Mouse (Mus musculus) spleen, adult 2 months (tissue): ENCODE data around the gene Anapc7. TPM values are rescaled to one million over a fixed set of nuclear protein-coding genes. Genes with fewer than 3 reads are reported as not detected.

Experiments used
- DNase-seq, 2 experiments: peaks; one replicate each; pipeline versions ENCODE4 v3.0.0 to v3.0.0-alpha.2; 2012 to 2021; ENCODE audit warnings: low spot score in 2 of 2, low read depth in 1 of 2
- H3K27ac ChIP-seq: fragments of 200-500 bp; 2 replicates; pipeline ENCODE4 v1.5.1; 2012; ENCODE audit warnings: low read length, inconsistent platforms; ENCODE audit not compliant: insufficient read depth
- H3K27me3 ChIP-seq: fragments of 200-500 bp; 2 replicates; pipeline ENCODE4 v1.6.1; 2012; ENCODE audit warnings: mild to moderate bottlenecking, moderate library complexity, low read length, inconsistent platforms; ENCODE audit not compliant: control insufficient read depth, insufficient read depth
- H3K36me3 ChIP-seq: fragments of 200-500 bp; 2 replicates; pipeline ENCODE4 v1.6.1; 2012; ENCODE audit warnings: mild to moderate bottlenecking, low read length, inconsistent platforms; ENCODE audit not compliant: control insufficient read depth, insufficient read depth
- H3K4me1 ChIP-seq: fragments of 200-500 bp; 2 replicates; pipeline ENCODE4 v1.6.1; 2011; ENCODE audit warnings: inconsistent platforms; ENCODE audit not compliant: control insufficient read depth, insufficient read depth, insufficient read length
- H3K4me3 ChIP-seq: fragments of 200-500 bp; 2 replicates; pipeline ENCODE4 v1.5.1; 2011; ENCODE audit warnings: mild to moderate bottlenecking, inconsistent platforms; ENCODE audit not compliant: insufficient read depth, insufficient read length; ENCODE audit errors: extremely low read depth
- CTCF ChIP-seq: fragments of 200-500 bp; IDR thresholded peaks from 2 replicates; pipeline ENCODE4 v1.5.1; 2011; ENCODE audit warnings: mild to moderate bottlenecking, inconsistent platforms; ENCODE audit not compliant: insufficient read depth, insufficient read length, insufficient replicate concordance; ENCODE audit errors: extremely low read depth
- POLR2A ChIP-seq: fragments of 200-500 bp; IDR thresholded peaks from 2 replicates; pipeline ENCODE4 v1.6.1; 2011; ENCODE audit warnings: low read depth, low read length, inconsistent platforms
- WGBS: fragments of 180-500 bp; shearing (Covaris S2); methylation state at CpG from one replicate; pipeline ENCODE4 v1.1.7; 2018; 5-methylcytosine and 5-hydroxymethylcytosine counted together
- polyA plus RNA-seq: library from polyadenylated mRNA; depleted of rRNA; stranded (reverse); fragments of >200 nt; gene quantifications from 2 replicates; pipeline ENCODE4 v1.2.3, GENCODE M21; 2012

The Anapc7 gene
- polyA plus RNA-seq, 1 experiment, result 18.0 TPM

- under 1% methylated on average over 73 of the region's 73 CpGs for WGBS
- DNase-seq, result peak; percentile 71 to 82
- peaks cover 5% of the 10 kb centered on the region; the same call in 1 of the 2 replicates for H3K4me1 ChIP-seq
- H3K36me3 ChIP-seq, result no peaks in the 10 kb centered on the region
- H3K4me3 ChIP-seq, result peak overlapping the region; percentile 93
- no peaks in the 10 kb centered on the region for H3K27me3 ChIP-seq
- H3K27ac ChIP-seq, result peak overlapping the region; percentile 80
- 0 out of 2 replicates have a peak, but pooled peaks have one; percentile 22 for TF ChIP-seq POLR2A
- TF ChIP-seq CTCF, result peak; percentile 1; the same call in 1 of the 2 replicates
Observed at GRCm38 (mm10) chr5:122422071-122422964, 825 bp downstream of the Anapc7 start.

GRCm38 (mm10) chr5:122423083-122423482, 1.6 kb downstream of the Anapc7 start:
- 12% methylated on average over 15 of the region's 15 CpGs for WGBS
- peaks cover 5% of the 10 kb centered on the region; the same call in 1 of the 2 replicates for H3K4me1 ChIP-seq
- no peak for TF ChIP-seq POLR2A
- TF ChIP-seq CTCF, result no peak
- H3K4me3 ChIP-seq, result peak overlapping the region; percentile 93
- no peak overlapping the region for H3K27ac ChIP-seq
- peaks cover 1% of the 10 kb centered on the region; the same call in 1 of the 2 replicates for H3K36me3 ChIP-seq
- no peaks in the 10 kb centered on the region for H3K27me3 ChIP-seq
- DNase-seq, result no peak

- peaks cover 13% of the 10 kb centered on the region for H3K36me3 ChIP-seq
- peaks cover 5% of the 10 kb centered on the region; the same call in 1 of the 2 replicates for H3K4me1 ChIP-seq
- no peaks in the 10 kb centered on the region for H3K27me3 ChIP-seq
- H3K4me3 ChIP-seq, result no peak overlapping the region
- WGBS, result 90% methylated on average over 2 of the region's 2 CpGs
- TF ChIP-seq POLR2A (no peak), CTCF (no peak)
- no peak for DNase-seq
- no peak overlapping the region for H3K27ac ChIP-seq
Observed at GRCm38 (mm10) chr5:122425550-122425949, 4.1 kb downstream of the Anapc7 start.

- no peak overlapping the region for H3K27ac ChIP-seq
- TF ChIP-seq CTCF (no peak), POLR2A (no peak)
- WGBS, result 89% methylated on average over 4 of the region's 4 CpGs
- H3K36me3 ChIP-seq, result peaks cover 41% of the 10 kb centered on the region
- H3K4me1 ChIP-seq, result no peaks in the 10 kb centered on the region
- H3K4me3 ChIP-seq, result no peak overlapping the region
- H3K27me3 ChIP-seq, result no peaks in the 10 kb centered on the region
- DNase-seq, result no peak
Observed at GRCm38 (mm10) chr5:122430036-122430775, 8.7 kb downstream of the Anapc7 start.

- no peak overlapping the region for H3K27ac ChIP-seq
- no peak for TF ChIP-seq POLR2A
- no peak for TF ChIP-seq CTCF
- peaks cover 47% of the 10 kb centered on the region for H3K36me3 ChIP-seq
- no peak for DNase-seq
- 92% methylated on average over 8 of the region's 8 CpGs for WGBS
- H3K4me1 ChIP-seq, result no peaks in the 10 kb centered on the region
- no peak overlapping the region for H3K4me3 ChIP-seq
- no peaks in the 10 kb centered on the region for H3K27me3 ChIP-seq
Observed at GRCm38 (mm10) chr5:122431221-122431620, 9.7 kb downstream of the Anapc7 start.

- 86% methylated on average over 4 of the region's 4 CpGs for WGBS
- TF ChIP-seq CTCF (no peak), POLR2A (no peak)
- H3K36me3 ChIP-seq, result peaks cover 66% of the 10 kb centered on the region
- no peak overlapping the region for H3K27ac ChIP-seq
- no peaks in the 10 kb centered on the region for H3K27me3 ChIP-seq
- no peak for DNase-seq
- no peaks in the 10 kb centered on the region for H3K4me1 ChIP-seq
- H3K4me3 ChIP-seq, result no peak overlapping the region
Observed at GRCm38 (mm10) chr5:122434541-122434940, 13.0 kb downstream of the Anapc7 start.
